Mouse (Mus musculus) heart, postnatal 14 days (tissue): Measurements from ENCODE around the gene Dnajc25. TPM values are rescaled to one million over a fixed set of nuclear protein-coding genes. Genes with fewer than 3 reads are reported as not detected.

Source experiments
- DNase-seq, 2 experiments: peaks; one replicate each; pipeline ENCODE4 v3.0.0; 2021 to 2022
- intact Hi-C: fragments of 180-260 bp; cut with DNase I; formaldehyde crosslinking; loops from one replicate; pipeline ENCODE4 v1.15.1; 2025
- long read RNA-seq, 2 experiments: library from polyadenylated mRNA; stranded (forward); transcript quantifications; one replicate each; pipeline ENCODE4 v2.0.0; 2021
- total RNA-seq, 2 experiments: library from RNA; stranded (reverse); gene quantifications; 2 replicates each; pipeline ENCODE4 v1.2.3; 2021

Gene Dnajc25
- 10 to 100 TPM; 16.2 to 16.5 TPM for total RNA-seq
- long read RNA-seq, experiment 1, full-length matches to known transcripts: 21 of 23 reads
- long read RNA-seq, experiment 1, partial matches to known transcripts: 2 of 23 reads
- long read RNA-seq, experiment 1, other reads (novel, unspliced or antisense): 0 of 23 reads
- long read RNA-seq, experiment 2, full-length matches to known transcripts: 14 of 14 reads
- long read RNA-seq, experiment 2, partial matches to known transcripts: 0 of 14 reads
- long read RNA-seq, experiment 2, other reads (novel, unspliced or antisense): 0 of 14 reads

DNA sequence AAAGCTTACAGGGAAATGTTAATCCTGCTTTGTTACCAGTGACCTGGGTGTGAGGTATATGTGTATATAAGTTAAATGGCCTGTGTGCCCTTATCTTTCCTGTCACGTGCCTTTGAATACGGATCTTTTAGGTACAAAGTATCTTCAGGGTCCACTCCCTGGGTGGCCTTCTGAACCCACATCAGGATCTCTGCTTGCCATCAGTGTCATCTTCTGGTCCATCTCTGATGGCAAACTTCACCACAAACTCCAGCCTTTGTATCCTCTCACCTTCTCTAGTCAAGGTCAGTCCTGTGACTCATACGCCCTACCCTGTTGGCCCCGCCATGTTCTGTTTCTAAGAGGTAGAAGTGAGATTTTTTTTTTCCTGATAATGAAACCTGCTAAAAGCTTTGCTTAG is at the start of gene Dnajc25:
TSS of gene Dnajc25 (plus strand) at position 301 of the 400 bp plus-strand sequence.
- DNase-seq: no peak
- intact Hi-C loops: no loop called here

DNA sequence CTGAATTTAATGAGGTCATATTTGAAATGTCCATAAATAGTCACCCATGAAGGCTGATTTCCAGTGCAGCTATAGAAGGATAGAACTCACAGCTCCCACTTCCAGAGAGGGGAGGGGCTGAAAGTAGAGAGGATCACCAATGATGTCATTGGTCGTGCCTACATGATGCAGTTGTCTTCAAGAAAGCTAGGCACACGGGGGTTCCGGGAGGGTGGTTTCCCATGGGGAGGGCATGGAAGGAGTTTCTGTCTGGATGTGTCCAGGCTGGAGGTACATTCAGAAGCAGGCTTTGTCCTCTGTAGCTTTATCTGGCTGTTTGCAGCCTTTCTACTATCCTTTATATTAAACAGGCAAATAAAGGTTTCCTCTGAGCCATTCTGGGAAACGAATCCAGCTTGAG is 46.5 kb upstream of the Dnajc25 start:
- intact Hi-C loops: no loop called here

DNA sequence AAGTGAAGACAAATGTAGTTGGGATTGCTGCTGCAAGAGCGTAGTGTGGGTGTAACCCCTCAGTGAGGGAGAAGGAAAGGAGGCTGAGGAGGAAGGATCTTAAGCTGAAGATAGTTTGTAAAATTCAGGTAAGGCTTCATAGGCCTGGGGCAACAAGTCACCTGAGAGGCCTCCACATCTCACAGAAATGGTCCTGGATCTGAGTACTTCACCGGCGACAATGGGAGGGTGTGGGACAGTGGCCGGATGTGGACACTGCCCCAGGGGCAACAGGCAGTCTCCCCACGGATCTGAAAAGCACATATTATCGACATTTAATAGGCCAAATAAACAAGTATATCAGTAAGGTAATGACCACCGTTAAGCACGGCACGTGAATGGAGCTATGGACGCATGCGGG is 42.2 kb upstream of the Dnajc25 start:
- intact Hi-C loops: no loop called here
- no peak for DNase-seq

More for the DNA sequence above, 46.5 kb upstream of the Dnajc25 start:
- DNase-seq: no peak

DNA sequence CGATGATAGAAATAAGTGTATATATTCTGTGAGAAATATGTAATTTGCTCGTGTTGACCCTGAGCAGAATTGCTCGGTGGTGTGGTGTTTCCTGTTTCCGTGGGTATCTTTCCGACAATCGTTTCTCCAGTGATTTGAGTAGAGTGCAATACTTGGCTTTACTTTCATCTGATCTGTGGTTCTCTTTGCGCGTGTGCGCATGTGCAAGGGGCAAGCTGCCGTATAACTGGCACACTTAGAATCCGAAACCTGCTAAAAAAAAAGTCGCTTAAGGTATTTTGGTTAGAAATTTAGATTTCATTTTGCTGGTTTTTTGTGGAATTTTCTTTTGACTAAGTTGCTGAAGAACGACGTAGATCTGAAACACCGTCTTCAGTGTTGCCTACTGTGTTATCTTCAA is 33.1 kb upstream of the Dnajc25 start:
- DNase-seq: no peak
- intact Hi-C loops: no loop called here

DNA sequence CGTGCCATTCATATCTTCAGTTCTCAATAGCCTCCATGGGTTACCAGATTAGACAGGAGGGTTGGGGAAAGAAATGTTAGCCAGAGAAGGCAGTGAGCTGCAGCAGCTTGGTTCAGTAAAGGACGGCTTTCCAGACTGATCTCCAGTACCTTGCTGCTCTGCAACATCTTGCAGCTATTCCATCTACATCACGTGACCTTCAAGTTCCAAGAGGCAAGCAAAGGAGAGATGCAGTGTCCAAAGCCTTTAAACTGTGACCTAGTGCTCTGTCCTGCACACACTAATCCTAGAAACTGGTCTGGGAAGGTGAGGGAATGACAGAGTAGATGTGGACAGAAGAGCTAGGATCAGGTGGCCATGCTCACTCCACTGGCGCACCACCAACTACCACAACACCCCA is 31.6 kb upstream of the Dnajc25 start:
- DNase-seq: no peak
- intact Hi-C loops: no loop called here

DNA sequence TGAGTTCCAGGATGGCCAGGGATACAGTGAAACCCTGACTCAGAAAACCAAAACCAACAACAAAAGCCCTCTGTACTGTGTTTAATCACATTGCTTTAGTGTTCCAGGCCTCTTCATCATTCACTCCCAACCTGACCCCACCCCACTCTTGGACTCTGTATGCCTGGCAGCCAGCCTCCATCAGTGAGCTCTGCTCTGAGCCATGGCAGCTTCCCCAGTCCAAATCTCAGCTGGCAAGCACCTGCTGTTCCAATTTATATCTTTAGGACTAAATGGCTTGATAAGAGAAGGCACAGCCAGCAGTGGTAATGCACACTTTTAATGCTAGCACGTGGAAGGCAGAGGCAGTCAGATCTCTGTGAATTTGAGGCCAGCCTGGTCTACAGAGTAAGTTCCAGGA is 29.7 kb upstream of the Dnajc25 start:
- DNase-seq: no peak
- intact Hi-C loops: no loop called here

DNA sequence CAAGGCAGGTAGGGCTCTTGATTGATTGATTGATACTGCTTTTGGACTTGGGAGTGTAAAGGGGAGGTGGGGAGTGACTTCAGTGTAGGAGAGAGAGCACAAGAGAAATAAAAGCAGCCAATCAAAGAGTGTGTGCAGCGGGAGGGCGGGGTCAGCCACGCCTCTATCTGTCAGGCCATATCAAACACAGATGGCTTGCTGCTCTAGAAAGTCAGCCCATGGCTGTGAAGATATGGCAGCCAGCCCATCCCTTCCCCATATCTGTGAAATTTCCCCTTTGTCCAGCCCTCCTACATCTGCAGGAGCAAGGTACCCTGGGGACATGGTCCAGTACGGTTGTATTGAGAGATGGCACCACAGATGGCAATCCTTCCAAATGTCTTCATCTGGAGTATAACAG is 24.2 kb upstream of the Dnajc25 start:
- intact Hi-C loops: no loop called here
- DNase-seq: no peak

DNA sequence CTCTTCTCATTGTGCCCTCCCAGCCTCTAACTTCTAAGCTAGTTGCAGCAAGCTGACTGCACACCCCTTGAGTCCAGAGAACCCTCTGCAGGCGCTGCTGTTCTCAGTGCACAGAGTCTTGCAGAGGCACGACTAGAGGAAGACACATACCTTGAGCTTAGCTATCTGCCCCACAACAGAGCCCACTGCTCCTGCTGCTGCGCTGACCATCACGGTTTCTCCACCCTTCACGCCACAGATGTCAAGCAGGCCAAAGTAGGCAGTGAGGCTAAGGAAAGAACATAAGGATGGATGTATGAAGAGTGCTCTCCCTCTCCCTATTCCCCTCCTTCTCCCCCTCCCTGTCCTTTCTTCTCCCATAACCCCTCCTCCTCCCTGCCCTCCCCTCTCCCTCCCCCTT is 19.2 kb upstream of the Dnajc25 start:
- no peak for DNase-seq
- intact Hi-C loops: no loop called here

DNA sequence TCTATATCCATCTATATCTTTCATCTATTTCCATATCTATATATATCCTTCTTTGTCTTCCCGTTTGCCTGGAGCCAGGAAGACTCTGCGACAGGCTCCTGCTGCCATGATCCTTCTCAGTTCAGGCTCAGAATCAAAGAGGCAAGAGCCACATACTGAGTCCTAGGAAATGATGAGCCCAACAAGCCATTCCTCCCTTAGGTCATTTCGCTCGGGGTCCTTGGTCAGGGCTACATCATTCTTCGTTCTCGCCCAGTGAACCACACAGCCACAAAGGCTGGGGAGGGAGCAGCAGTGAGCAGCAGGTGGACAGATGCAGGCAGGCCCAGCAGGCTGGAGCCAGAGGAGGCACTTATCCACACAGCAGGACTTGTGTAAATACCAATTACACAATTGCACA is 13.4 kb upstream of the Dnajc25 start:
- intact Hi-C loops: loop anchor here (10.0 kb wide), 1 partner anchor 353 kb away; no protein-coding TSS in a partner anchor
- no peak for DNase-seq

DNA sequence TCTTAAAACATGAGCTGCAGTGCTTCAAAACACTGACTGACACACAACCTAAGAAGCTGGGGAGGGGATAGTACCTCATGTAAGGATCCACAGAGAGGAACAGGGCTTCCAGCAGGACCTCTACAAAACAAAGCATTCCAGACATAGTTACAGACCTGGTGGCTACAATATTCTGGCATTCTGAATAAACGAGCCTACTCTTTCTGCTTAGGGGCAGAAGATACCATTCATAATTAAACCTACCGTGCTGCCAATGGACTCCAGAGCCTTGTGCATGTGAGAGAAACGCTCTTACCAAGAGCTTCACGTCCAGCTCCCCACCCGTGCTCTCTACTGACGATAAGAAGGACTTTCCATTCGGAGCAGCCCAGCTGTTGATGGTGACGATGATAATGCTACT is 12.1 kb upstream of the Dnajc25 start:
- intact Hi-C loops: loop anchor here (10.0 kb wide), 1 partner anchor 352 kb away; no protein-coding TSS in a partner anchor

DNA sequence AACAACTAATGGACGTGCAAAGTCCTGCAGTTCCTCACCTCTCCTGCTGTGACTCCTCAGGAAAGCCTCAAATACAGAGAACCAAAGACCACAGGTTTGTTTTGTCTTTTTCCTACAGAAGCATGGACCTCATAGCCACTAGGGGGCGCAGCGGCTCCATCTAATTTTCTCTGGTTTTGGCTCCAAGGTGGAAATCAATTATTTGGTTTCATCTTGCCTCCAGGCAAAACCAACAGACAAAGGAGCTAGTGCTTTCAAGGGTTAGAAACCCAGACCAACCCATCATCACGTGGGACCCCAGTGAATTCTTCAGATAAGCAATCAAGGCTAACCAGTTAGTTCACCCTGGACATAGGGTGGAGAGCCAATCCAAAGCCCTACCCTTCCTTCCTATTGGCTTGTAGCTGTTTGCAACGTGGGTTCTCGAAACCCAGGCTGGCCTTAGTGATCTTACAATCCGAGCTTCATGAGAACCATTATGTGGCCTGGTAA is 9.7 kb upstream of the Dnajc25 start:
- intact Hi-C loops: loop anchor here (1.0 to 10.0 kb wide), 3 partner anchors 14 to 350 kb away; no protein-coding TSS in a partner anchor

More for the DNA sequence above, 12.1 kb upstream of the Dnajc25 start:
- DNase-seq: no peak

DNA sequence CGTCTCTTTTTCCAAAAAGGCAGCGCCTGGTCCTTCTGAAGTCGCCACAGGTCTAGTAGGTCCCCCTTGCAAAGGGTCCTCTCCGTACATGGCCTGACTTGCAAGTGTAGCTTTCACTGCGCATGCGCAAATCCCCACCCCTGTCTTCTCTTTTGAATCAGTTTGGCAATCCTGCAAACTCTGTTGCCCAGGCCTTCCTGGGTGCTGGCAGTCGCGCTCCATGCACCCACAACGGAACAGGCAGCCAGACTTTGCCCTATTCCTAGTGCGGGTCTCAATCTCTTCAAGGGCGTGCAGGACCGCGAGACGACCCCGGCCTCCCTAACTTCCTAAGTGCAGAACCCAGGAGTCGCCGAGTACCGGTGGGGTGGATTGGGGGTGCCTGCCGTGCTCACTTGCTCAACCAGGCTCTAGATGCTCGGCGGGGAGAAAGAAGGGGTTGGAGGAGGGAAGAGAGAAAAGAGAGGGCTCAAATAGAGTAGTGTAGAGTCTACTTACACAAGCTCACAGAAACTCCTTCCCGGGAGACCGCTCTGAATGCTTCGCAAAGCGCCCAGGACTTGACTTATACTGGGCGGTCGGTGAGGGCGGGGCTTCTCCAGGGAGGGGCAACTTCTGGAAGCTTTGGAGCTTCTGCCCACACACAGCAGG is 8.2 kb upstream of the Dnajc25 start, which contains the start of gene Ptgr1:
TSS of gene Ptgr1 (minus strand) at position 580 of the 651 bp plus-strand sequence.
- intact Hi-C loops: loop anchor here (10.0 kb wide), 1 partner anchor 348 kb away; no protein-coding TSS in a partner anchor
- peak; percentile 80 to 81 for DNase-seq

More for the DNA sequence above, 9.7 kb upstream of the Dnajc25 start:
- peak; percentile 77 to 83 for DNase-seq

DNA sequence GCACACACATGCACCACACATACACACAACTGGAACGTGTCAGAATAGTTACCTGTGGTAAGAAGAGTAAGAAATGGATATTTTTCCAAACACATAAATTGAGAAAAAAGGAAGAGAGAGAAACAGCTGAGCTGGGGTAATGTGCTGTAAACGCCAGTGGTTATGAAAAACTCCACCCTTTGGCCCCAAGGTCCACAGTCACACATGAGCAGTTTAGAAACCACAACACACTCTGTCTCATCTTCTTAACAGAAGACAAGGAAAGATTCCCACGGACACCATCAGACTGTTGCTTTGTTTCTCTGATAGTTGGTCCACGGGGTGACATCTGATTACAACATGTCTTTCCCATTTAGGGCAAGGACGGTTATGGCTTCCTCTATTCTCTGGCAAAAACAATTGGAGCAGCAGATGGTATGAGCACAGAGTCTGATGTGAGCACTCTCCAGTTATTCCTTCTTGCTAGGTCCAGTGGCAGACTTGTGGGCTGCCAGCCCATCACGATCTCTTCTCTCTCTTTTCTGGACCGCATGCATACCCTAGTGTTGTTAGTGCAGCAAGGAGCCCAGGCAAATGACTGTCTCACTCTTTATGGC is 5.5 kb upstream of the Dnajc25 start:
- intact Hi-C loops: loop anchor here (10.0 kb wide), 1 partner anchor 345 kb away; no protein-coding TSS in a partner anchor
- no peak for DNase-seq

DNA sequence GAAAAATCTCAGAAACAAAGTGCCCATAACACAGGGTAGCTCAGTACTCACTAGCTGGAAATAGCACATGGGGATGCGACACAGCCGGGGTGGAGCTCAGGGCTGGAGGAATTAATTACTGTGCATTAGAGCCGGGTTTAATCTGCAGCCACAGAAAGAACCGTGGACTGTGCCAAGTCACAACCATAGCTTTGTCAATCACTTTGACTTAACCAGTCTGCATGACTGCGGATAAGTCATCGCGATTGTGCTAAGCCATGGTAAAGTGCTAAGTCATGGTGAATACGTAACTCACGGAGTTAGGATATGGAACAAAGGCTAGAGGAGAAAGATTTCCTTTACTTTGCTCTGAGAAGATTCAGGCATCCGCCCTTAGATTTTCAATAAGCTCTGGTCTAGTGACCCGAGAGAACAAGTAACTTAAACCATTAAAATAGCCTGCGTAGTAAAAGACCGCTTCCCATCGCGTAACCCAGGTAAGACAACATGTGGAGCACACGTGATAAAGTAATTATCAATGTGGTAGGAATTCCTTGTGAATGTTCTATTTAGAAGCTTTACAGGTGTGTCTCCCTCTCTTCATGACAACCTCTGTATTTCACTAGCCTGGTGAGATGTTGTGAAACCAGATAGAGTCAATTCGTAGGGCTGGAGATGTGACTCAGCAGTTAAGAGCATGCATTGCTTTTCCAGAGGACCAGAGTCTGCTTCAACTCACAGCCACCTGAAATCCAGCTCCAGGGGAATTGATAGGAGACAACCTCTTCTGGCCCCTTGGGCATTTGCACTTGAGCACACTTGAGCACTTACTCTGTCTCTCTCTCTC is 4.0 kb upstream of the Dnajc25 start:
- no peak for DNase-seq
- intact Hi-C loops: no loop called here

DNA sequence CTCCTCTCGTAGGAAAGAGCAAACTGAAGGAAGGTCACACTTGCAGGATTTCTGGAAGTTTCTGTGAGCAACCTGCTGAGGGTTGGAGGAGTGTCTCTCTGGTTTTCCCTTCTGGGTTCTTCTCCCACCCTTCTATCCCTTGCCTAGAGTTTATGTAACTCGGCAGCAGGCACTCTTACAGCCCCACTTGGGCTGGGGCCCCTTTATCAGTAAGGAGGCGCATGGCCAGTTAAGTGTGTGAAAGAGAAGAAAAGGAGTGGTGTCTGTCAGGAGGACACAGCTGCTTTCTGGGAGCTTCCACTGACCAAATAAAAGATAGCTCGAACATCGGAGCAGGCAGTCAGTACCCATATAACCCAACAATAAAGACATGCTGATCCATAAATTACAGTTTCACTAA is 2.7 kb upstream of the Dnajc25 start:
- intact Hi-C loops: no loop called here
- DNase-seq: no peak

DNA sequence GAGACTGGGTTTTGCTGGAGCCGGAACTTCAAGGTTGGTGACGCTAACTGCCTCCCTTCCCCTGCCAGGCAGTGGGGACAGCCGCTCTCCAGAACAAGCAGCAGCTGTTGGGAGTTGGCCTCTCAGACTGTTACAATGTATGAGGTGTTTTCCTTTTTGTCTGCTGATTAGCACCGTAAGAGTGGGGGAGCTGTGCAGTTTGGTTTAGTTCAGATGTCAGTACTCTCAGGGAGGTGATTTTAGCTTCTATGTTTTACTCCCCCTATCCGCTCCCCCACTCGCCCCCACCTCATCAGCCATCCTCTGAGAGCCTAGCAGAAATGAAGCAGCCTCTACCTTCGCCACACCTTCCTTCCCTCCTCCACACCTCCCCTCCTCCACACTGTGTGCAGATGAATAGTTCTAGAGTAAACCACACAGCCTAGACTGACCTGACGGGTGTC is 410 bp downstream of the Dnajc25 start:
- intact Hi-C loops: no loop called here
- DNase-seq: no peak

DNA sequence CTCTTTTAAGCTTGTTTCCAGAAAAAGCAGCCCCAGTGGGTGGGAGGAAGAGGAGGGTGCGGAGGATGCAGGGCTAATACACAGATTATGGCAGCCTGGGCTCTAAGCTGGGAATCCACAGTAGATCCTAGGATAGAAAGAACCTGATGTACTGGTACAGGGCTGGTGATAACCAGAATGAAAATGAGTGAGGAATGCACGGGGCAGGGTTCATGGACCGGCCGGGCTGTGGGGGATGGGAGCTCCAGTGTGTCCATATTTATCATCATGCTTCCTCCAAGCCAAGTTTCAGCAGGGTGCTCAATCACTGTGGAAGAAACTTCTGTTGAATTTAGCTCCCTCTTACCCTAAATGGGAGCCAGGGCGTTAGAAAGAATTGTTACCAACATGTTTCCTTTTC is 2.2 kb downstream of the Dnajc25 start:
- no peak for DNase-seq
- intact Hi-C loops: no loop called here

DNA sequence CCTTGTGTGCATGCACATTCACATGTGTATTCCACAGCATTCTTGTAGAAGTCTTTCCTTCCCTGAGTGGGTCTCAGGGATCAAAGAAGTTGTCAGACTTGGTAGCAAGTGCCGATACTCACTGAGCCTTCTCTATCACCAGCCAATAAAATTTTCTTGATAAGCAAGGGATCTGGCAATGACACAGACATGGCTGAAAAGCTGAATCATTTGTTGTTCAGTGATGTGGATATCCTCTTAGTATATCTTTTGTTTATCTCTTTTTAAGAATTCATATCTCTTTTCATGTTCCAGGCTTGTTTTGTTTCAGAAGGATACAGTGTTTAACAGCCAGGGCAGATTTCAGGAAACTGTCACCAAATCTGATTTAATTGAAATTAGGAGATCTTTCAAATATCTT is 3.8 kb downstream of the Dnajc25 start:
- intact Hi-C loops: loop anchor here (1.0 kb wide), 1 partner anchor 13 kb away; no protein-coding TSS in a partner anchor
- no peak for DNase-seq

DNA sequence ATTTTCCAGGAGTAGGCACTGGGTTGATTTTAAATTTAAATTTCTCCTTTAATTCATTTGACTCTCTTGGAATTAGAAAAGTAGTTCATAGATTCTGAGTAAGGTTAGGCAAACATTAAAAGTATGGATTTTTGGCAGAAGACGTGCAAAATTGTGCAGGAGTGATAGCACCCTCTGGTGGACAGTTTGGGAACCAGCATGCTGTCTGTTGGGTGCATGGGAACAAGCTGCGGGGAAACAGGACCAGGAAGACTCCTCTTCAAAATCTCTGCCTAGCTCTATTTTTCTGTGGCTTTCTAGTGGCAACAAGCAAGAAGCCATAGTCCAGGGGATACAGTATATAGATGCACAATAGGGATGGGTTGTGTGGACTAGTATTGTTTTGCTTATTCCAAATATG is 4.8 kb downstream of the Dnajc25 start:
- intact Hi-C loops: loop anchor here (1.0 to 10.0 kb wide), 4 partner anchors 14 to 565 kb away; partner anchors contain the start of genes Ecpas and Gng10
- peak; percentile 71 to 80 for DNase-seq

DNA sequence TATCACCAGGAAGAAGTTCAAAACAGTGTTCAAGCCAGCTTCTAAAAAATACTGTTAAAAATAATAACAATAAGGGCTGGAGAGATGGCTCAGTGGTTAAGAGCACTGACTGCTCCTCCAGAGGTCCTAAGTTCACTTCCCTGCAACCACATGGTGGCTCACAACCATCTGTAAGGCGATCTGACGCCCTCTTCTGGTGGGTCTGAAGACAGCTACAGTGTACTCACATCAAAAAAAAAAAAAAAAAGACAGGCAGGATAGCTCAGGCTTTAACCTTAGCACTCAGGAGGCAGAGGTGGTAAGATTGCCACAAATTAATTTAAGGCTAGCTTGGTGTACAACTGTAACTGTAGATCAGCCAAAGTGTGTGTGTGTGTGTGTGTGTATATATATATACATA is 5.8 kb downstream of the Dnajc25 start:
- intact Hi-C loops: loop anchor here (5.0 to 10.0 kb wide), 3 partner anchors 37 to 564 kb away; partner anchors contain the start of genes Ecpas and Gng10
- peak; percentile 13 to 36 for DNase-seq
